Mouse (Mus musculus) ES-E14 (cell line): ENCODE results near the gene Gm11733. TPM values are rescaled to one million over a fixed set of nuclear protein-coding genes. Genes with fewer than 3 reads are reported as not detected.

ENCODE experiments used
- DNase-seq: peaks from one replicate; pipeline ENCODE4 v3.0.0-alpha.2; 2013; ENCODE audit warnings: low read depth, low spot score
- H3K27ac ChIP-seq: 2 replicates; pipeline ENCODE4 v1.5.1; 2012; ENCODE audit warnings: low read depth, mild to moderate bottlenecking, low read length, moderate library complexity, mixed read lengths; ENCODE audit not compliant: poor library complexity, insufficient read depth, severe bottlenecking
- H3K36me3 ChIP-seq: 2 replicates; pipeline ENCODE4 v1.6.1; 2012; ENCODE audit warnings: mild to moderate bottlenecking, low read length, moderate library complexity, mixed read lengths; ENCODE audit not compliant: control insufficient read depth, poor library complexity, insufficient read depth, severe bottlenecking
- H3K4me1 ChIP-seq, 2 experiments: fragments of 150-350 bp in 1 of 2; sonication (generic) in 1 of 2; 2 replicates each; pipeline ENCODE4 v1.6.1; 2012; ENCODE audit warnings: low read length in 2 of 2, mild to moderate bottlenecking in 1 of 2, mixed read lengths in 1 of 2; ENCODE audit not compliant: control insufficient read depth in 2 of 2, insufficient read depth in 2 of 2, poor library complexity in 1 of 2
- H3K4me3 ChIP-seq, 2 experiments: fragments of 150-350 bp in 1 of 2; sonication (generic) in 1 of 2; 2 replicates each; pipeline ENCODE4 v1.5.1; 2012; ENCODE audit warnings: low read length in 2 of 2, low read depth in 1 of 2, mild to moderate bottlenecking in 1 of 2, mixed read lengths in 1 of 2; ENCODE audit not compliant: insufficient read depth in 1 of 2, poor library complexity in 1 of 2, severe bottlenecking in 1 of 2
- H3K9ac ChIP-seq: 2 replicates; pipeline ENCODE4 v1.6.1; 2012; ENCODE audit warnings: low read depth, mild to moderate bottlenecking, low read length, mixed read lengths; ENCODE audit not compliant: poor library complexity, insufficient read depth, severe bottlenecking
- H3K9me3 ChIP-seq: fragments of 150-350 bp; sonication (generic); 2 replicates; pipeline ENCODE4 v1.6.1; 2012; ENCODE audit warnings: low read depth, mild to moderate bottlenecking, low read length; ENCODE audit not compliant: control insufficient read depth, insufficient read depth
- CHD2 ChIP-seq: IDR thresholded peaks from 2 replicates; pipeline ENCODE4 v1.6.1; 2014; ENCODE audit warnings: mild to moderate bottlenecking, low read depth, low read length, inconsistent platforms
- HCFC1 ChIP-seq: IDR thresholded peaks from 2 replicates; pipeline ENCODE4 v1.6.1; 2012; ENCODE audit warnings: low read length, inconsistent platforms, borderline replicate concordance; ENCODE audit not compliant: insufficient read depth
- MAFK ChIP-seq: IDR thresholded peaks from 2 replicates; pipeline ENCODE4 v1.6.1; 2014; ENCODE audit warnings: mild to moderate bottlenecking, low read depth, low read length, inconsistent platforms; ENCODE audit not compliant: insufficient read depth
- ZC3H11A ChIP-seq: IDR thresholded peaks from 2 replicates; pipeline ENCODE4 v1.6.1; 2012; ENCODE audit warnings: low read depth, mild to moderate bottlenecking, inconsistent platforms, low read length, borderline replicate concordance
- ZNF384 ChIP-seq: IDR thresholded peaks from 2 replicates; pipeline ENCODE4 v1.6.1; 2012; ENCODE audit warnings: low read depth, low read length, inconsistent platforms
- in situ Hi-C, 2 experiments: fragments of 600-800 bp; cut with MboI; formaldehyde crosslinking; loops; one replicate each; pipeline ENCODE4 v1.15.1; 2025; ENCODE audit warnings: low sequenced_read_pairs in 2 of 2, inconsistent platforms in 1 of 2; ENCODE audit not compliant: unreplicated experiment in 2 of 2
- total RNA-seq: library from RNA; depleted of rRNA; stranded (reverse); fragments of 300-350 nt; gene quantifications from 2 replicates; pipeline ENCODE4 v1.2.3, GENCODE M21; 2012

Gm11733 gene
- total RNA-seq, 1 experiment = not detected

- in situ Hi-C loops = no loop called here
- TF ChIP-seq MAFK = no peak
- no peak for TF ChIP-seq ZC3H11A
- no peak for TF ChIP-seq HCFC1
- TF ChIP-seq ZNF384 = no peak
- TF ChIP-seq CHD2 = no peak
- Histone ChIP-seq H3K9ac (no peak overlapping the region), H3K4me3 (no peak overlapping the region), H3K27ac (no peak overlapping the region), H3K4me1 (no peaks in the 10 kb centered on the region), H3K36me3 (no peaks in the 10 kb centered on the region), H3K9me3 (no peaks in the 10 kb centered on the region)
- no peak for DNase-seq
These were observed 31.7 kb downstream of the Gm11733 start for GRCm38 (mm10) chr11:117515718-117516421.

GRCm38 (mm10) chr11:117516422-117516796 lies 32.2 kb downstream of the Gm11733 start:
- H3K9ac ChIP-seq = no peak overlapping the region
- H3K4me3 ChIP-seq = no peak overlapping the region
- DNase-seq = no peak
- no peaks in the 10 kb centered on the region for H3K9me3 ChIP-seq
- no peaks in the 10 kb centered on the region for H3K36me3 ChIP-seq
- no peak overlapping the region for H3K27ac ChIP-seq
- TF ChIP-seq MAFK (no peak), ZC3H11A (no peak), HCFC1 (no peak), CHD2 (no peak), ZNF384 (no peak)
- in situ Hi-C loops = no loop called here
- no peaks in the 10 kb centered on the region for H3K4me1 ChIP-seq

GRCm38 (mm10) chr11:117521906-117522780 lies 38.0 kb downstream of the Gm11733 start:
- peak; percentile 24 for DNase-seq
- Histone ChIP-seq H3K27ac (no peak overlapping the region), H3K36me3 (peaks cover 2% of the 10 kb centered on the region; the same call in 1 of the 2 replicates), H3K9me3 (no peaks in the 10 kb centered on the region), H3K9ac (no peak overlapping the region), H3K4me3 (no peak overlapping the region), H3K4me1 (peaks cover 0 to 32% of the 10 kb centered on the region in 2 experiments; a peak in 2 of 4 replicates)
- in situ Hi-C loops = no loop called here
- no peak for TF ChIP-seq HCFC1
- TF ChIP-seq MAFK = no peak
- no peak for TF ChIP-seq CHD2
- TF ChIP-seq ZNF384 = no peak
- TF ChIP-seq ZC3H11A = no peak

- peak overlapping the region; percentile 30; the same call in 1 of the 2 replicates for H3K9ac ChIP-seq
- H3K36me3 ChIP-seq = peaks cover 2% of the 10 kb centered on the region; the same call in 1 of the 2 replicates
- in situ Hi-C loops = no loop called here
- no peak for DNase-seq
- H3K9me3 ChIP-seq = no peaks in the 10 kb centered on the region
- peaks cover 0 to 32% of the 10 kb centered on the region in 2 experiments; a peak in 2 of 4 replicates for H3K4me1 ChIP-seq
- H3K27ac ChIP-seq = no peak overlapping the region
- TF ChIP-seq ZNF384 = no peak
- TF ChIP-seq CHD2 = no peak
- no peak for TF ChIP-seq HCFC1
- TF ChIP-seq MAFK = no peak
- TF ChIP-seq ZC3H11A = no peak
- peak overlapping the region in 1 of 2 experiments; percentile 20; a peak in 2 of 4 replicates for H3K4me3 ChIP-seq
These were observed 38.8 kb downstream of the Gm11733 start for GRCm38 (mm10) chr11:117522879-117523519.
